Mouse (Mus musculus) C2C12 (cell line): Measurements from ENCODE around the gene Ppm1l.

Experiments
- CEBPB ChIP-seq: IDR thresholded peaks from one replicate; pipeline ENCODE4 v1.6.1; 2011; ENCODE audit warnings: low read depth, mild to moderate bottlenecking, control low read depth, moderate library complexity
- CTCF ChIP-seq: IDR thresholded peaks from one replicate; pipeline ENCODE4 v1.5.1; 2011; ENCODE audit not compliant: control insufficient read depth, insufficient read depth, insufficient read length
- FOSL1 ChIP-seq: IDR thresholded peaks from one replicate; pipeline ENCODE4 v1.8.0; 2011; ENCODE audit warnings: mild to moderate bottlenecking, low read length; ENCODE audit not compliant: poor library complexity, insufficient read depth, severe bottlenecking
- MAX ChIP-seq: IDR thresholded peaks from one replicate; pipeline ENCODE4 v1.6.1; 2011; ENCODE audit warnings: mild to moderate bottlenecking, control low read depth
- MYOG ChIP-seq: IDR thresholded peaks from one replicate; pipeline ENCODE4 v1.6.1; 2011; ENCODE audit not compliant: control insufficient read depth, insufficient read length; ENCODE audit errors: extremely low read depth
- USF1 ChIP-seq: IDR thresholded peaks from one replicate; pipeline ENCODE4 v1.6.1; 2011; ENCODE audit warnings: low read depth, mild to moderate bottlenecking, control low read depth, moderate library complexity

DNA sequence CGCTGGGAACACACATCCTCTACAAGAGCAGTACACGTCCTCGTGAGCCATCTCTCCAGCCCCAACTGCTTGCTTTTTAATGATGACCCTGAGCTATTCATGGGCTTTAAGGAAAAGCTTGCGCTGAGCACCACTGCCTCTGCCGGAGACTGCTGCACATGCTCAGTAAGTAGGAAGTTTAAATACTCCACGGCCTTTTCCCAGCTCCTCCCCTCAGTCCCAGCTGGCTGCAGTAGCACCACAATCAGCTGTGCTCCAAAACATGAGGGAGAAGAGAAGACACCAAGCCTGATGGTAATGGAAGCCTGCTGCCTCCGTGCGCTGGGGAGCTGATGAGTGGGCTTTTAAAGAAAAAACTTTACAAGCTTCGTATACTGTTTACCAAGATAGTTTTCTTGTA, 277.4 kb downstream of the Ppm1l start:
- TF ChIP-seq CTCF (no peak), MAX (no peak), MYOG (no peak), USF1 (no peak), CEBPB (no peak), FOSL1 (no peak)
